Mouse (Mus musculus): ENCODE measurements around the gene Klf13.

GRCm38 (mm10) chr7:63912924-63913723 is 25.6 kb downstream of the Klf13 start:
- TF ChIP-seq CTCF (IDR thresholded peaks at IDR 0.05) = peak; percentile 33
- TF ChIP-seq EP300 (IDR thresholded peaks at IDR 0.05) = no peak
